Mouse (Mus musculus) liver, embryonic 14.5 days (tissue): ENCODE measurements around the gene Zpbp.

ENCODE experiments used
- CTCF ChIP-seq: IDR thresholded peaks from 2 replicates; pipeline ENCODE4 v1.5.1; 2016; ENCODE audit warnings: antibody characterized with exemption, low read depth, control low read depth
- EP300 ChIP-seq: IDR thresholded peaks from 2 replicates; pipeline ENCODE4 v1.6.1; 2016; ENCODE audit warnings: antibody characterized with exemption, low read depth

GRCm38 (mm10) chr11:11417356-11417755, 44.9 kb downstream of the Zpbp start:
- TF ChIP-seq CTCF, result no peak
- no peak for TF ChIP-seq EP300
